Mouse (Mus musculus) bone marrow, adult 2 months (tissue): ENCODE measurements around the gene Kpnb1.

Source experiments
- CTCF ChIP-seq: fragments of 200-500 bp; IDR thresholded peaks from 2 replicates; pipeline ENCODE4 v1.5.1; 2011; ENCODE audit warnings: low read length, control low read depth; ENCODE audit not compliant: control insufficient read depth, insufficient read depth
- POLR2A ChIP-seq: fragments of 200-500 bp; IDR thresholded peaks from 2 replicates; pipeline ENCODE4 v1.6.1; 2011; ENCODE audit warnings: low read depth, mild to moderate bottlenecking, control low read depth, low read length, borderline replicate concordance; ENCODE audit not compliant: control insufficient read depth

- TF ChIP-seq CTCF (no peak), POLR2A (no peak)
Measured at GRCm38 (mm10) chr11:97221611-97222010, 33.9 kb upstream of the Kpnb1 start.
